Mouse (Mus musculus): ENCODE measurements at regions not wholly inside any gene's neighbourhood (a gene's known extent, or its start where the extent isn't known, plus 50 kb on each side); places are given as distances from the start of the nearest gene placed in this dataset.
A peak's percentile ranks its signal among the peaks of the same experiment; 100 is the strongest.
"Not testable (repeated sequence)": the region's sequence is repeated elsewhere in the genome, so short reads cannot be mapped to it uniquely, and the experiment has no call there.

DNA sequence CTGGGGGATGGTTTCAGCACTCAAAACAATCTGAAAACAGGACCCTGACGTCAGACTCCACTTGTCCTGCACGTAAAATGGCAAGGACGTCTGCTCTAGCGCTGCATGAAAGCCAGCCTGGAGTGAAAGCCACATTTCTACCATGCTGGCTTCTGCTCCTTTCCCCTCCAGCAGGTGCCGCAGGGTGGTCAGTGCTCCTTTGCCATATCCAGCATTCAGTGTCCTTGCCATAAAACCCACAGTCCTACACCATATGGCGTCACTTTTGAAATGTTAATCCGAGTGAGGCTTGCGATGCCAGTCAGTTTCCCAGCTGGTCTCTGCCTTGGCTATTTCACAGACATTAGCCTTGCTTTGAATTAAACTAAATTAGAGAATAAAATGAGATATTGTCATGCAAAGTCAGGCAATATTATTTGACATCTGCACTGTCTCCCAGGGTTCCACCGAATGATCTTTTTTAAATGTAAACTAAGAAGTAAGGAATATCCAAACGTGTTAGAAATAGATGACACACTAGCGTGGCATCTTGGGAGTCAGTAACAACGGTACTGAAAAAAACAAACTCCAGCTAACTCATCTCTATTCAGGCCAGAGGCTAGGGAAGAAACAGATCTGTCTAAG, 125.7 kb downstream of the Tas2r134 start:
- Histone ChIP-seq H3K27me3 (replicated peaks) (no peaks in the 10 kb centered on the region), H3K4me1 (peaks cover 14% of the 10 kb centered on the region), H3K27ac (replicated peaks) (no peak overlapping the region; the same call in 1 of the 2 replicates), H3K4me2 (peak overlapping the region; percentile 31), H3K4me3 (replicated peaks) (no peak overlapping the region), H3K9ac (replicated peaks) (no peak overlapping the region), H3K36me3 (no peaks in the 10 kb centered on the region), H3K9me3 (replicated peaks) (no peaks in the 10 kb centered on the region)
- WGBS = 10% methylated on average over 12 of the region's 12 CpGs
- ATAC-seq (ENCODE audit: low FRiP score) = peak; percentile 68; the same call in 1 of the 2 replicates

GRCm38 (mm10) chr2:51753565-51754031, 126.3 kb downstream of the Tas2r134 start:
- no peak overlapping the region; the same call in 1 of the 2 replicates for H3K27ac ChIP-seq (replicated peaks)
- peaks cover 13% of the 10 kb centered on the region for H3K4me1 ChIP-seq
- H3K9ac ChIP-seq (replicated peaks) = no peak overlapping the region
- no peaks in the 10 kb centered on the region for H3K27me3 ChIP-seq (replicated peaks)
- 18% methylated on average over 7 of the region's 7 CpGs for WGBS
- ATAC-seq (ENCODE audit: low FRiP score) = no peak
- no peaks in the 10 kb centered on the region for H3K9me3 ChIP-seq (replicated peaks)
- H3K36me3 ChIP-seq = no peaks in the 10 kb centered on the region
- H3K4me2 ChIP-seq = peak overlapping the region; percentile 31
- H3K4me3 ChIP-seq (replicated peaks) = no peak overlapping the region

DNA sequence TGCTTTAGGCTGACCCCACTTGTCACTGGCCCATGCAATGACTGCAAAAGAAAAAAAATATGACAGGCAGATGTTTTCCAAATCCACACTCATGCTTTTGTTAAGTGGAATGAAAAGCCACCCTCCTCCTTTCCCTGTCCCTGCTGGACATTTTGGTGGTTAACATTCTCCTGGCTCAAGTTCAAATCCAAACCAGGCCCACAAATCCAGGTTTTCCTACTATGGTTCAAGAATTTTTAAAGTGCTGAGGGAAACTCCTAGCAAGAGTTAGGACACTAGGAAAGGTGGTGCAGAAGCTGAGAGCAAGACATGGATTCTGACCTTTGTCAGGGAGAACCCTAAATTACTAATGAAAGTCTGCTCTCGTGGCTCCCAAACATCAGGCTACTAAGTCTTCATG, 130.1 kb downstream of the Tas2r134 start:
- Histone ChIP-seq H3K4me1 (peaks cover 13% of the 10 kb centered on the region), H3K4me3 (replicated peaks) (no peak overlapping the region), H3K4me2 (no peak overlapping the region), H3K9me3 (replicated peaks) (no peaks in the 10 kb centered on the region), H3K36me3 (no peaks in the 10 kb centered on the region), H3K27ac (replicated peaks) (no peak overlapping the region), H3K27me3 (replicated peaks) (no peaks in the 10 kb centered on the region), H3K9ac (replicated peaks) (no peak overlapping the region)
- 43% methylated on average over 1 of the region's 1 CpGs for WGBS
- ATAC-seq (ENCODE audit: low FRiP score) = no peak

- Histone ChIP-seq H3K27me3 (replicated peaks) (no peaks in the 10 kb centered on the region), H3K4me1 (peaks cover 8% of the 10 kb centered on the region), H3K4me3 (replicated peaks) (no peak overlapping the region), H3K9ac (replicated peaks) (no peak overlapping the region), H3K27ac (replicated peaks) (no peak overlapping the region), H3K4me2 (no peak overlapping the region), H3K9me3 (replicated peaks) (no peaks in the 10 kb centered on the region), H3K36me3 (no peaks in the 10 kb centered on the region)
- WGBS = 87% methylated on average over 8 of the region's 8 CpGs
- ATAC-seq (ENCODE audit: low FRiP score) = no peak
Observed at GRCm38 (mm10) chr2:51758093-51758492, 130.8 kb downstream of the Tas2r134 start.

GRCm38 (mm10) chr2:51762866-51763265, 135.6 kb downstream of the Tas2r134 start:
- H3K9ac ChIP-seq (replicated peaks) = no peak overlapping the region
- H3K4me1 ChIP-seq = peaks cover 4% of the 10 kb centered on the region
- H3K27me3 ChIP-seq (replicated peaks) = no peaks in the 10 kb centered on the region
- H3K27ac ChIP-seq (replicated peaks) = no peak overlapping the region
- H3K4me2 ChIP-seq = no peak overlapping the region
- no peak overlapping the region for H3K4me3 ChIP-seq (replicated peaks)
- WGBS = 91% methylated on average over 4 of the region's 4 CpGs
- H3K9me3 ChIP-seq (replicated peaks) = no peaks in the 10 kb centered on the region
- H3K36me3 ChIP-seq = no peaks in the 10 kb centered on the region
- ATAC-seq (ENCODE audit: low FRiP score) = no peak

GRCm38 (mm10) chr2:51767507-51768135, 140.3 kb downstream of the Tas2r134 start:
- Histone ChIP-seq H3K9ac (replicated peaks) (no peak overlapping the region), H3K4me2 (no peak overlapping the region), H3K4me3 (replicated peaks) (no peak overlapping the region), H3K27ac (replicated peaks) (no peak overlapping the region; the same call in 1 of the 2 replicates), H3K36me3 (no peaks in the 10 kb centered on the region), H3K4me1 (peaks cover 15% of the 10 kb centered on the region), H3K27me3 (replicated peaks) (no peaks in the 10 kb centered on the region), H3K9me3 (replicated peaks) (no peaks in the 10 kb centered on the region)
- 35% methylated on average over 4 of the region's 4 CpGs for WGBS
- ATAC-seq (ENCODE audit: low FRiP score) = no peak

GRCm38 (mm10) chr2:51768298-51769271, 141.3 kb downstream of the Tas2r134 start:
- no peak overlapping the region for H3K4me3 ChIP-seq (replicated peaks)
- H3K27me3 ChIP-seq (replicated peaks) = no peaks in the 10 kb centered on the region
- H3K4me1 ChIP-seq = peaks cover 15% of the 10 kb centered on the region
- no peaks in the 10 kb centered on the region for H3K36me3 ChIP-seq
- WGBS = 24% methylated on average over 12 of the region's 12 CpGs
- H3K9ac ChIP-seq (replicated peaks) = no peak overlapping the region
- no peak overlapping the region for H3K4me2 ChIP-seq
- H3K9me3 ChIP-seq (replicated peaks) = no peaks in the 10 kb centered on the region
- ATAC-seq (ENCODE audit: low FRiP score) = peak; percentile 75; the same call in 1 of the 2 replicates
- H3K27ac ChIP-seq (replicated peaks) = 0 out of 2 replicates have a peak overlapping the region, but pooled peaks have one; percentile 9

DNA sequence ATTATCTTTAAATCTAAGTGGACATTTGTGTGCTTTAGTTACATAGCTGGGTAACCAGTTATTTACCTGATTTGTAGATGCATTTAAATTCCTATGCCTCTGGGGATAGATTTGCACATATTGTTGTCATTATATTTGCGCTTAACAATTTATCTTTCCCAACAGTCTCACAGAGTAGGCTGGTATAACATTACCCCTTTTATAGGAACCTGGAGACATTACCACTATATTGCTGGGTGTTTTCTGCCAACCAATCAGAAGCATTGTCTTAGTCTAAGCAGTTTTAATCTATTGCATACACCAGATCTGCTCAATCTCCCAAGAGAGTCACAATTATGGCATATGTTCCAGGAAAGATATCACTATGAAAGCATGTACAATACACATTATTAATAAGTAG, 149.8 kb downstream of the Rbm43 start:
- Histone ChIP-seq H3K4me1 (no peaks in the 10 kb centered on the region), H3K27ac (replicated peaks) (no peak overlapping the region), H3K4me3 (replicated peaks) (no peak overlapping the region), H3K9ac (replicated peaks) (no peak overlapping the region), H3K4me2 (no peak overlapping the region), H3K9me3 (replicated peaks) (no peaks in the 10 kb centered on the region), H3K36me3 (no peaks in the 10 kb centered on the region), H3K27me3 (replicated peaks) (no peaks in the 10 kb centered on the region)
- peak; percentile 65; the same call in 1 of the 2 replicates for ATAC-seq (ENCODE audit: low FRiP score)
- WGBS = 43% methylated on average over 1 of the region's 1 CpGs

DNA sequence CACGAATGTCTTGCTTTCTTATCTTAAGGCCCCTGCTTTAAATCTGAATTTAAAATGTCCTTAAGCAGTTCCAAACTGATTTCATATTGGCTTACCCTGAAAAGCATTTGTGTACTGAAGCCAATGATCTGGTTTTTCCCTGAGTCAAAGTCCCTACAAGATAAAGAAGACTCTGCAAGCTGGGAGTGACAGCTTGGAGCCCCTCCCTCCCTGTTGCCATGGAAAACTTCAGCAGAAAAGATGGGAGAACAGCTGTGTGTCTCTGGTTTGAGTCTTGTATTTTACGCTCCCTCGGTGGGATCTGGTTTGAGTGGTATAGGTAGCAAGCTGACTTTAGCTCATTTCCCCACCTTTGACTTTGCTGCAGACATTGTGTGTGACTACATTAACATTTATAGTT, 146.1 kb downstream of the Rbm43 start:
- Histone ChIP-seq H3K27me3 (replicated peaks) (no peaks in the 10 kb centered on the region), H3K9me3 (replicated peaks) (no peaks in the 10 kb centered on the region), H3K9ac (replicated peaks) (no peak overlapping the region), H3K4me2 (no peak overlapping the region), H3K4me1 (no peaks in the 10 kb centered on the region), H3K4me3 (replicated peaks) (no peak overlapping the region), H3K36me3 (no peaks in the 10 kb centered on the region), H3K27ac (replicated peaks) (no peak overlapping the region)
- WGBS = 61% methylated on average over 3 of the region's 3 CpGs
- no peak for ATAC-seq (ENCODE audit: low FRiP score)

DNA sequence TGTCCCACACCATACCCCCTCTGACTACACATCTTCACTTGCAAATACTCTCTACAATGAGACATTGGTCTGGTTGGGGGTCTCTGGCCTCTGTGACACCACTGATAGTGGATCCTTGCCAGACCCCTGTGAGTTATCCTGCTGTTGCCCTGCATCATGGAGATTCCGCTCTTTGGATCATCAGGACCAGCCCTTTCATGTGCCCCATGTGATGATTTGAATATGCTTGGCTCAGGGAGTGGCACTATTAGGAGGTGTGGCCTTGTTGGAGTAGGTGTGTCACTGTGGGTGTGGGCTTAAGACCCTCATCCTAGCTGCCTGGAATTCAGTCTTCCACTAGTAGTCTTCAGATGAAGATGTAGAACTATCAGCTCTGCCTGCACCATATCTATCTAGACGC, 141.7 kb downstream of the Rbm43 start:
- 95% methylated on average over 2 of the region's 2 CpGs for WGBS
- H3K9ac ChIP-seq (replicated peaks); H3K27me3 ChIP-seq (replicated peaks); ATAC-seq (ENCODE audit: low FRiP score); H3K36me3 ChIP-seq; H3K4me2 ChIP-seq; H3K4me3 ChIP-seq (replicated peaks); H3K4me1 ChIP-seq; H3K9me3 ChIP-seq (replicated peaks); H3K27ac ChIP-seq (replicated peaks): not testable (repeated sequence)

GRCm38 (mm10) chr2:51799856-51800255, 135.1 kb downstream of the Rbm43 start:
- no peaks in the 10 kb centered on the region for H3K9me3 ChIP-seq (replicated peaks)
- H3K9ac ChIP-seq (replicated peaks) = no peak overlapping the region
- no peaks in the 10 kb centered on the region for H3K4me1 ChIP-seq
- H3K4me3 ChIP-seq (replicated peaks) = no peak overlapping the region
- 96% methylated on average over 1 of the region's 1 CpGs for WGBS
- no peak overlapping the region for H3K4me2 ChIP-seq
- no peak overlapping the region for H3K27ac ChIP-seq (replicated peaks)
- no peaks in the 10 kb centered on the region for H3K27me3 ChIP-seq (replicated peaks)
- H3K36me3 ChIP-seq = no peaks in the 10 kb centered on the region
- ATAC-seq (ENCODE audit: low FRiP score) = no peak

Measured in neural tube, embryonic 15.5 days (tissue).